Comparison of ENCODE assay signal across 8 mouse cellular contexts in genomic region chr8:78820673-78821310, GRCm38 (mm10). TPM values are rescaled to one million over a fixed set of nuclear protein-coding genes. Genes with fewer than 3 reads are reported as not detected.
DNase-seq lines count a peak whose midpoint lies in the region; ATAC-seq and TF ChIP-seq lines count a peak whose summit lies in the region.

Gene Lsm6, minus strand, starts transcription at chr8:78821140.

- peak within 1 kb of the TSS; percentile 90 for H3K9ac ChIP-seq in hindbrain, embryonic 13.5 days

- H3K4me2 ChIP-seq in hindbrain, embryonic 13.5 days: peak within 1 kb of the TSS; percentile 60

- CTCF ChIA-PET in Patski (lab: Charles Lee): no interaction called here

- peak; percentile 54 for DNase-seq in Patski (ENCODE audit: low read depth, low spot score)
- DNase-seq in cerebellum, postnatal 14 days: peak; percentile 99 to 100
- peak; percentile 94 to 99 for DNase-seq in frontal cortex, postnatal 14 days (ENCODE audit: low spot score in 2 of 2)
- peak; percentile 99 to 100 for DNase-seq in layer of hippocampus, postnatal 25 days (ENCODE audit: extremely low spot score in 1 of 2, low spot score in 1 of 2)
- peak; percentile 98 for DNase-seq in lung, postnatal 25 days (ENCODE audit: low spot score)
- DNase-seq in retina, embryonic 14.5 days (ENCODE audit: low spot score): peak; percentile 95
- peak; percentile 99 for DNase-seq in thymus, postnatal 4 days

- under 1% methylated on average over 70 of the region's 70 CpGs for WGBS in hindbrain, embryonic 13.5 days

- POLR2A ChIA-PET in Patski (lab: Charles Lee): no interaction called here

- ATAC-seq in Patski: peak; percentile 84
- ATAC-seq in hindbrain, embryonic 13.5 days (ENCODE audit: low FRiP score): peak; percentile 95

- no peaks in the 10 kb centered on the region for H3K36me3 ChIP-seq in hindbrain, embryonic 13.5 days

- in situ Hi-C loops in Patski (cut with MboI; ENCODE audit: low pct_unique_long_range_greater_than_20kb): loop anchor here (10.0 to 25.0 kb wide), 2 partner anchors 166 to 467 kb away; partner anchors contain the start of gene Mmaa

- H3K4me3 ChIP-seq in hindbrain, embryonic 13.5 days: peak within 1 kb of the TSS; percentile 75

- no peak for TF ChIP-seq CTCF in Patski (IDR thresholded peaks at IDR 0.05)

- no peaks in the 10 kb centered on the region for H3K9me3 ChIP-seq in hindbrain, embryonic 13.5 days

- peaks cover 21% of the 10 kb centered on the region for H3K4me1 ChIP-seq in hindbrain, embryonic 13.5 days (replicated peaks)

- peak within 1 kb of the TSS; percentile 97 for H3K27ac ChIP-seq in hindbrain, embryonic 13.5 days

- H3K27me3 ChIP-seq in Patski: no peaks in the 10 kb centered on the region
- H3K27me3 ChIP-seq in hindbrain, embryonic 13.5 days: no peaks in the 10 kb centered on the region

RNA-seq across cellular contexts. Expression of gene Lsm6, which starts in this region (rescaled TPM):
- polyA plus RNA-seq in Patski (2021): 76.6 TPM
- polyA plus RNA-seq in hindbrain, embryonic 13.5 days (2015; fragmentation: Nextera tagmentation; extraction: Ambion mirVana): 173 and 181 TPM in 2 replicates
- 10 to 100 TPM; 37.3 to 57.3 TPM for total RNA-seq in layer of hippocampus, postnatal 25 days (2021)

Comparison
In these comparisons a context has a peak if more than half of its experiments do, and no peak if none do; other contexts are left out.
1. Peak in every context shown above with its lines: DNase-seq, ATAC-seq, H3K4me3 ChIP-seq and H3K27ac ChIP-seq.